26 mouse cellular contexts compared by ENCODE assay signal in genomic region chr13:58902313-58902712, GRCm38 (mm10).
A peak's percentile ranks its signal among the peaks of the same experiment; 100 is the strongest.
DNase-seq lines count a peak whose midpoint lies in the region; ATAC-seq lines count a peak whose summit lies in the region.
"Had no signal": no experiment of that assay in that cellular context is flagged by ENCODE, and none has a peak within 500 bp of the region (broad histone marks: within the 10 kb centered on the region; RNA-seq: fewer than 3 reads in every experiment).

No protein-coding gene starts in this region.

- 70% methylated on average over 8 of the region's 8 CpGs for WGBS in hindbrain, embryonic 14.5 days
- WGBS in hindbrain, embryonic 11.5 days: 86% methylated on average over 8 of the region's 8 CpGs

- H3K4me2 ChIP-seq in hindbrain, embryonic 14.5 days (replicated peaks): no peak overlapping the region
- no peak overlapping the region for H3K4me2 ChIP-seq in hindbrain, embryonic 11.5 days (replicated peaks; ENCODE audit: low read depth, low read length)
- H3K4me2 ChIP-seq: embryonic facial prominence, embryonic 13.5 days; forebrain, embryonic 15.5 days; heart, embryonic 13.5 days; limb, embryonic 13.5 days; liver, embryonic 12.5 days; midbrain, embryonic 11.5 days had no signal

- H3K36me3 ChIP-seq in hindbrain, embryonic 14.5 days (replicated peaks; ENCODE audit: control insufficient read depth, insufficient read depth): no peaks in the 10 kb centered on the region
- H3K36me3 ChIP-seq in hindbrain, embryonic 11.5 days (ENCODE audit: control insufficient read depth, insufficient read depth, low read length): no peaks in the 10 kb centered on the region
- H3K36me3 ChIP-seq: embryonic facial prominence, embryonic 13.5 days; forebrain, embryonic 15.5 days; heart, embryonic 13.5 days; limb, embryonic 13.5 days; liver, embryonic 12.5 days had no signal

- no peak for ATAC-seq in hindbrain, embryonic 14.5 days (ENCODE audit: low FRiP score)
- ATAC-seq in hindbrain, embryonic 11.5 days (ENCODE audit: low FRiP score): no peak
- ATAC-seq: activated CD4-positive, CD25-positive, alpha-beta regulatory T cell, adult 4 months; forebrain, embryonic 15.5 days; intestine, postnatal 0 days; liver, embryonic 12.5 days had no signal

- H3K4me3 ChIP-seq in hindbrain, embryonic 14.5 days (replicated peaks; ENCODE audit: low read length): no peak overlapping the region
- no peak overlapping the region for H3K4me3 ChIP-seq in hindbrain, embryonic 11.5 days (ENCODE audit: low read depth, low read length)
- H3K4me3 ChIP-seq: embryonic facial prominence, embryonic 13.5 days; erythroblast, embryonic 14.5 days; forebrain, embryonic 15.5 days; heart, embryonic 13.5 days; limb, embryonic 13.5 days; liver, embryonic 12.5 days had no signal

- H3K27ac ChIP-seq in hindbrain, embryonic 14.5 days: peak overlapping the region; percentile 35; the same call in 1 of the 2 replicates
- H3K27ac ChIP-seq in hindbrain, embryonic 11.5 days (ENCODE audit: low read depth, low read length): no peak overlapping the region
- H3K27ac ChIP-seq: embryonic facial prominence, embryonic 13.5 days; forebrain, embryonic 15.5 days; heart, embryonic 13.5 days; limb, embryonic 13.5 days; liver, embryonic 12.5 days had no signal

- peaks cover 46% of the 10 kb centered on the region for H3K4me1 ChIP-seq in hindbrain, embryonic 14.5 days (replicated peaks; ENCODE audit: control insufficient read depth, insufficient read depth, low read length)
- H3K4me1 ChIP-seq in hindbrain, embryonic 11.5 days (replicated peaks; ENCODE audit: control insufficient read depth, insufficient read depth, low read length): peaks cover 8% of the 10 kb centered on the region
- H3K4me1 ChIP-seq: heart, embryonic 13.5 days; liver, embryonic 12.5 days had no signal

- H3K27me3 ChIP-seq in hindbrain, embryonic 14.5 days (ENCODE audit: control insufficient read depth, insufficient read depth, low read length): no peaks in the 10 kb centered on the region
- no peaks in the 10 kb centered on the region for H3K27me3 ChIP-seq in hindbrain, embryonic 11.5 days (ENCODE audit: control insufficient read depth, insufficient read depth, low read length)
- H3K27me3 ChIP-seq: embryonic facial prominence, embryonic 13.5 days; forebrain, embryonic 15.5 days; heart, embryonic 13.5 days; limb, embryonic 13.5 days; liver, embryonic 12.5 days had no signal

- no peak for DNase-seq in hindbrain, embryonic 14.5 days (ENCODE audit: low spot score)
- no peak for DNase-seq in hindbrain, embryonic 11.5 days (ENCODE audit: low spot score)
- DNase-seq in cerebellum, adult 18-20 months: peak; percentile 64 to 71
- DNase-seq in cerebellum, adult 9-11 months: peak; percentile 75
- no peak for DNase-seq in spleen, postnatal 36 days (ENCODE audit: low spot score in 2 of 2)
- DNase-seq in adrenal gland, postnatal 14 days: no peak
- DNase-seq in gastrocnemius, adult 8-10 months (ENCODE audit: low spot score in 2 of 2): no peak
- DNase-seq: adrenal gland, adult 8-10 months; embryo, embryonic 11 days; gastrocnemius, postnatal 14 days; heart, adult 18-20 months; heart, postnatal 14 days; kidney, postnatal 25 days; lung, adult 18-20 months; lung, postnatal 10 days; retina, postnatal 1 day; thymus, postnatal 25 days had no signal

- peaks cover 6% of the 10 kb centered on the region; the same call in 1 of the 2 replicates for H3K9me3 ChIP-seq in hindbrain, embryonic 14.5 days (ENCODE audit: control insufficient read depth, low read length)
- H3K9me3 ChIP-seq in hindbrain, embryonic 11.5 days (ENCODE audit: control insufficient read depth, low read length): no peaks in the 10 kb centered on the region
- H3K9me3 ChIP-seq: embryonic facial prominence, embryonic 13.5 days; forebrain, embryonic 15.5 days; liver, embryonic 12.5 days had no signal

- H3K9ac ChIP-seq in hindbrain, embryonic 14.5 days: no peak overlapping the region
- no peak overlapping the region for H3K9ac ChIP-seq in hindbrain, embryonic 11.5 days (ENCODE audit: low read depth, low read length)
- H3K9ac ChIP-seq: embryonic facial prominence, embryonic 13.5 days; forebrain, embryonic 15.5 days; heart, embryonic 13.5 days; limb, embryonic 13.5 days; liver, embryonic 12.5 days had no signal

Comparison
In these comparisons a context has a peak if more than half of its experiments do, and no peak if none do; other contexts are left out.
1. DNase-seq: peak in cerebellum, adult 18-20 months (2 of 2) and cerebellum, adult 9-11 months (single experiment); none in hindbrain, embryonic 14.5 days (single experiment), hindbrain, embryonic 11.5 days (single experiment), spleen, postnatal 36 days (0 of 2), adrenal gland, postnatal 14 days (single experiment) and gastrocnemius, adult 8-10 months (0 of 2).